Mouse (Mus musculus) myocyte (in vitro differentiated cells): Measurements from ENCODE around the gene Has3. TPM values are rescaled to one million over a fixed set of nuclear protein-coding genes. Genes with fewer than 3 reads are reported as not detected.

Source experiments
- H3K27me3 ChIP-seq: one replicate; pipeline ENCODE4 v1.6.1; 2011; ENCODE audit not compliant: control insufficient read depth, insufficient read depth, insufficient read length
- H3K36me3 ChIP-seq: one replicate; pipeline ENCODE4 v1.6.1; 2011; ENCODE audit not compliant: control insufficient read depth, insufficient read depth
- H3K4me2 ChIP-seq: one replicate; pipeline ENCODE4 v1.6.1; 2011; ENCODE audit warnings: low read depth, control low read depth
- H3K4me3 ChIP-seq: one replicate; pipeline ENCODE4 v1.5.1; 2011; ENCODE audit warnings: mild to moderate bottlenecking, control low read depth, moderate library complexity
- H3K79me2 ChIP-seq: one replicate; pipeline ENCODE4 v1.6.1; 2011; ENCODE audit not compliant: control insufficient read depth, insufficient read depth
- H3ac ChIP-seq: one replicate; pipeline ENCODE4 v1.6.1; 2011; ENCODE audit not compliant: control insufficient read depth, insufficient read length
- CEBPB ChIP-seq: IDR thresholded peaks from 2 replicates; pipeline ENCODE4 v1.6.1; 2011; ENCODE audit warnings: mild to moderate bottlenecking, moderate library complexity; ENCODE audit not compliant: poor library complexity, insufficient read depth, severe bottlenecking
- E2F4 ChIP-seq: IDR thresholded peaks from one replicate; pipeline ENCODE4 v1.6.1; 2011; ENCODE audit warnings: mild to moderate bottlenecking, control low read depth, moderate library complexity; ENCODE audit not compliant: insufficient read depth
- MAX ChIP-seq: IDR thresholded peaks from one replicate; pipeline ENCODE4 v1.6.1; 2011; ENCODE audit warnings: low read depth, mild to moderate bottlenecking, control low read depth
- MYOD1 ChIP-seq, 3 experiments: IDR thresholded peaks; one replicate each; pipeline ENCODE4 v1.6.1; 2011; ENCODE audit warnings: control low read depth in 2 of 3, low read depth in 2 of 3, mild to moderate bottlenecking in 2 of 3, moderate library complexity in 1 of 3; ENCODE audit not compliant: insufficient read length in 2 of 3, control insufficient read depth in 1 of 3
- MYOG ChIP-seq, 3 experiments: IDR thresholded peaks; one replicate each; pipeline ENCODE4 v1.6.1; 2011; ENCODE audit warnings: control low read depth in 2 of 3, low read depth in 2 of 3, mild to moderate bottlenecking in 2 of 3; ENCODE audit not compliant: insufficient read length in 2 of 3, control insufficient read depth in 1 of 3, insufficient read depth in 1 of 3
- POLR2A ChIP-seq: IDR thresholded peaks from one replicate; pipeline ENCODE4 v1.6.1; 2011; ENCODE audit warnings: low read depth, mild to moderate bottlenecking, control low read depth, moderate library complexity; ENCODE audit not compliant: insufficient read length
- POLR2AphosphoS2 ChIP-seq: IDR thresholded peaks from one replicate; pipeline ENCODE4 v1.6.1; 2011; ENCODE audit warnings: low read depth, control low read depth; ENCODE audit not compliant: insufficient read length
- REST ChIP-seq: IDR thresholded peaks from one replicate; pipeline ENCODE4 v1.6.1; 2011; ENCODE audit warnings: mild to moderate bottlenecking, control low read depth, moderate library complexity; ENCODE audit not compliant: insufficient read depth, insufficient read length
- SRF ChIP-seq: IDR thresholded peaks from one replicate; pipeline ENCODE4 v1.6.1; 2011; ENCODE audit warnings: low read depth; ENCODE audit not compliant: control insufficient read depth, insufficient read length
- TCF12 ChIP-seq: IDR thresholded peaks from one replicate; pipeline ENCODE4 v1.6.1; 2011; ENCODE audit warnings: mild to moderate bottlenecking, control low read depth; ENCODE audit not compliant: poor library complexity, insufficient read depth, severe bottlenecking
- TCF3 ChIP-seq: IDR thresholded peaks from one replicate; pipeline ENCODE4 v1.6.1; 2011; ENCODE audit warnings: low read depth, control low read depth; ENCODE audit not compliant: insufficient read length
- USF1 ChIP-seq: IDR thresholded peaks from one replicate; pipeline ENCODE4 v1.6.1; 2011; ENCODE audit warnings: low read depth, mild to moderate bottlenecking, control low read depth, moderate library complexity
- polyA plus RNA-seq: library from polyadenylated mRNA; unstranded; fragments of >200 nt; fragmentation: generic; extraction: Trizol; gene quantifications from one replicate; pipeline ENCODE4 v1.2.1, GENCODE M21; 2012; ENCODE audit warnings: missing spikeins

Gene Has3
- polyA plus RNA-seq, 1 experiment, result 0.12 TPM

DNA sequence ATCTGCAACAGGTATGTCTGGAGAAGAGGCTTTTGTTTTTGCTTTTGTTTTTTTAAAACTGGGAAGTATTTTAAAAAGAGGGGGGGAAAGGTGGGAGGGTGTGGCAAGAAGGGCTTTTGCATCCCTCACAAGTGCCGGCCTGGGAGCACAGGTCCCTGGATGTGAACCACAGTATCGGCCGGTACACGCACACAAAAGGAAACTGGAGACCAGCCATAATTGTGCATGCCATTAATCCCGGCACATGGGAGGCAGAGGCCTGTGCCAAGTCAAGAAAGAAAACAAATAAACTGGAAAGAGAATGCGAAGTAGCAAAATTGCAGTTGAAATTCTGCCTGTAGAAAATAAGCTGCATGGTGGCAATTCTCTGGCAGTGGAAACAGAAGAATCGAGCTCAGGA, 38.2 kb downstream of the Has3 start:
- H3K36me3 ChIP-seq, result peaks cover 42% of the 10 kb centered on the region
- TF ChIP-seq SRF (no peak), TCF12 (no peak), E2F4 (no peak), REST (no peak), MYOD1 (IDR thresholded peaks at IDR 0.05; ENCODE audit: control insufficient read depth in 1 of 3, insufficient read length in 2 of 3, low read depth in 2 of 3) (no peak), TCF3 (no peak), MYOG (IDR thresholded peaks at IDR 0.05; ENCODE audit: control insufficient read depth in 1 of 3, insufficient read depth in 1 of 3, insufficient read length in 2 of 3, low read depth in 2 of 3) (no peak), POLR2AphosphoS2 (no peak)
- H3K27me3 ChIP-seq, result no peaks in the 10 kb centered on the region
- no peak overlapping the region for H3ac ChIP-seq
- no peak overlapping the region for H3K4me2 ChIP-seq
- no peak overlapping the region for H3K4me3 ChIP-seq
- no peaks in the 10 kb centered on the region for H3K79me2 ChIP-seq

DNA sequence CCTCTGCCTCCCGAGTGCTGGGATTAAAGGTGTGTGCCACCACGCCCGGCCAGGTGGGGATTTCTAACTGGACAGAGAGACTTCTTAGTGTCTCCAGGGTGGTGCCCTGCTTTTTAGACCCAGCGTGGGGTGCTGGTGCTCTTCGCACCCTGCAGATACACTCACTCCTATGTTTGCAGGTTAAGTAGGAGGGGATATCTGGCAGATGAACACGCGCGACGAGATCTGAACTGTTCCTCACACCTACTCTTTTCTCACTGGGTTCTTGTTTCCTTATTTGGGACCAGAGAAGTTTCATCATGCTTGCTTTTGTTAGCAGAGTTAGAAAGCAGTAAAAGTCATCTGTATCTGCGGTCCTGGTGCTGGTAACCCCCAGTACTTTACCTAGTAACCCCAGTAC, 43.6 kb downstream of the Has3 start:
- TF ChIP-seq POLR2AphosphoS2 (no peak), TCF3 (no peak), MYOD1 (IDR thresholded peaks at IDR 0.05; ENCODE audit: control insufficient read depth in 1 of 3, insufficient read length in 2 of 3, low read depth in 2 of 3) (no peak), SRF (no peak), USF1 (no peak)
- Histone ChIP-seq H3K4me2 (no peak overlapping the region), H3K79me2 (no peaks in the 10 kb centered on the region), H3ac (no peak overlapping the region), H3K36me3 (peaks cover 45% of the 10 kb centered on the region), H3K4me3 (no peak overlapping the region), H3K27me3 (no peaks in the 10 kb centered on the region)

DNA sequence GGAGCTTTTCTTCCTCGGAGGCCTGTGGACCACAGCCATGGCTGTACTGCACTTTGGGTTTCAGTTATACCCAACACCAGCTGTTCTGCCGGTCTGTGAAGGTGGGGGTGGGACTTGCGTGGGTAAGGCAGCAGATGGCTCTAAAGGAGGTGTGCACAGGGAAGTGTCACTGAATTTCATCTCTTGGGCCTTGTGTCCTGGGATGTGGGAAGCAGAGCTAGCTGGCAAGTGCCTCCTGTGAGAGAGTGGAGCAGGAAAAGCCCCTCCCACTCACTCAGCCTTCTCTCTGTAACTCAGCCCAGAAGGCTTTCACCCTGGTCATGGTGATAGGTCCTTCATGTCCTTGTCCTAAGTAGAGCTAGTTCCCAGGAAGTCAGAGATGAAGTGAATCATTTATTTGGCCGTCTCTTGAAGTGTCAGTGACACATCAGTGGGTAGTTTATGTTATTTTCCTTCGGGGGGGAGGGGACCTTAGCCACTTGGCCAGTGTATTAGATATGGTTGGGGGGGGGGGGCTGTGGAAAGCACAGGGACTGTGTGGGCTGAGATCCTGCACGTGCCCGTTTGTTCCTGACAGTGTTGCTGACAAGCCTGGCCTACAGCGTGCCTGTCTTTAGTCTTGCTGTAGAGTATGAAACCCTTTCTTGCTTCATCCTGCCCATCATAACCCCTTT, 49.8 kb downstream of the Has3 start:
- Histone ChIP-seq H3K36me3 (peaks cover 60% of the 10 kb centered on the region), H3K79me2 (no peaks in the 10 kb centered on the region), H3ac (no peak overlapping the region), H3K4me2 (no peak overlapping the region), H3K27me3 (no peaks in the 10 kb centered on the region), H3K4me3 (no peak overlapping the region)
- no peak for TF ChIP-seq MAX
- no peak for TF ChIP-seq E2F4
- TF ChIP-seq CEBPB, result no peak
- no peak for TF ChIP-seq USF1
- TF ChIP-seq MYOG (IDR thresholded peaks at IDR 0.05; ENCODE audit: control insufficient read depth in 1 of 3, insufficient read depth in 1 of 3, insufficient read length in 2 of 3, low read depth in 2 of 3), result peak in 1 of 3 experiments; percentile 14
- peak in 1 of 3 experiments; percentile 12 for TF ChIP-seq MYOD1 (IDR thresholded peaks at IDR 0.05; ENCODE audit: control insufficient read depth in 1 of 3, insufficient read length in 2 of 3, low read depth in 2 of 3)
- no peak for TF ChIP-seq SRF
- TF ChIP-seq POLR2AphosphoS2, result no peak
- TF ChIP-seq TCF3, result no peak

DNA sequence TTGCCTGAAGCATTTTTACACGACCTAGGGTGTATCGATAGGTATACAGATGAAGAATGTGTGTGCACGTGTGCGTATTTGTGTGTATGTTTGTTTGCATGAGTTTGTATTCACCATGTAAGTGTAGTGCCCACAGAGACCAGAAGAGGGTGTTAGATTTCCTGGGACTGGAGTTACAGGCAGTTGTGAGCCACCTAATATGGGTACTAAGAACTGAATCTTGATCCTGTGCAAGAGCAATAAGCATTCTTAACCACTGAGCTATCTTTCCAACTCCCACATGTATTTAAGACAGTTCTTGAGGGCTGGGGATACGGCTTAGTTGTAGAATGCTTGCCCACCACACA, 50.3 kb downstream of the Has3 start:
- no peak overlapping the region for H3K4me2 ChIP-seq
- H3K27me3 ChIP-seq, result no peaks in the 10 kb centered on the region
- H3K36me3 ChIP-seq, result peaks cover 55% of the 10 kb centered on the region
- H3ac ChIP-seq, result no peak overlapping the region
- no peaks in the 10 kb centered on the region for H3K79me2 ChIP-seq
- no peak overlapping the region for H3K4me3 ChIP-seq
- TF ChIP-seq POLR2AphosphoS2, result no peak
- no peak for TF ChIP-seq MYOG (IDR thresholded peaks at IDR 0.05; ENCODE audit: control insufficient read depth in 1 of 3, insufficient read depth in 1 of 3, insufficient read length in 2 of 3, low read depth in 2 of 3)
- no peak for TF ChIP-seq USF1
- TF ChIP-seq MYOD1 (IDR thresholded peaks at IDR 0.05; ENCODE audit: control insufficient read depth in 1 of 3, insufficient read length in 2 of 3, low read depth in 2 of 3), result no peak
- no peak for TF ChIP-seq REST
- no peak for TF ChIP-seq TCF12
- no peak for TF ChIP-seq E2F4
- TF ChIP-seq POLR2A, result no peak
- TF ChIP-seq SRF, result no peak
- TF ChIP-seq TCF3, result no peak
- no peak for TF ChIP-seq MAX
- no peak for TF ChIP-seq CEBPB

DNA sequence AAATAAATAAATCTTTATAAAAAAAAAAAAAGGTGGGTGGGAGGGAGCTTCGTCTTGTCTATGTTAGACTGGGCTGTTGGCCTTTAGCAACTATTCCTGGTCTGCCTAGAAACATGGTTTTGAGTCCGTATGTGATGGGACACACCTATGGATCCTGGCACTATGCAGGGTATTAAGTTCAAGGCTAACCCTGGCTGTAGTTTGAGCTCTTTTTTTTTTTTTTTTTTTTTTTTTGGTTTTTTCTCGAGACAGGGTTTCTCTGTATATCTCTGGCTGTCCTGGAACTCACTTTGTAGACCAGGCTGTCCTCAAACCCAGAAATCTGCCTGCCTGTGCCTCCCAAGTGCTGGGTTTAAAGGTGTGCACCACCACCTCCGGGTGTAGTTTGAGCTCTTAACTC, 54.0 kb downstream of the Has3 start:
- Histone ChIP-seq H3K4me3 (no peak overlapping the region), H3K79me2 (no peaks in the 10 kb centered on the region), H3K27me3 (no peaks in the 10 kb centered on the region), H3K36me3 (peaks cover 23% of the 10 kb centered on the region), H3ac (no peak overlapping the region), H3K4me2 (no peak overlapping the region)
- TF ChIP-seq REST (no peak), SRF (no peak), E2F4 (no peak), POLR2A (no peak), MYOD1 (IDR thresholded peaks at IDR 0.05; ENCODE audit: control insufficient read depth in 1 of 3, insufficient read length in 2 of 3, low read depth in 2 of 3) (no peak), TCF3 (no peak), CEBPB (no peak), TCF12 (no peak), MAX (no peak), POLR2AphosphoS2 (no peak)
